Mouse (Mus musculus) frontal cortex, postnatal 14 days (tissue): ENCODE measurements around the gene Acod1.
A peak's percentile ranks its signal among the peaks of the same experiment; 100 is the strongest.

Experiments used
- DNase-seq, 2 experiments: peaks; one replicate each; pipeline ENCODE4 v3.0.0; 2022; ENCODE audit warnings: low spot score in 2 of 2

Acod1 gene

DNA sequence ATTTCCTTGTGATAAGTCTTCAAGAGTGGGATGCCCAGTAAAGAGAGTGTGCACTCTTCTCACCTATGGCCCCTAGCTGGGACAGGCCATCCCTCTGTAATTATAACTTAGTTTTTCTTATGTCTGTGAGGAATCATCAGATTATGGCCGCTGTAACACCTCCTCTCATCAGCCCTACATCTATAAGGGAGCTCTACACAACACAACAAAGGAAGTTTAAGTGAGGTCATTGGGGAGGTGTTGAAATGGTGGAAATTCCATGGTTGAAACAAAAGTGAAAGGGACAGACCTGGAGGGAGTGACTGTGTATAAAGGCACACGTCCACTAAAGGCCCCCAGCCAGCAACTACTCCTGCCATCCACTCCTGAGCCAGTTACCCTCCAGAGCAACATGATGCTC lies at the start of gene Acod1:
TSS of gene Acod1 (plus strand) at position 301 of the 400 bp plus-strand sequence.
- no peak for DNase-seq

DNA sequence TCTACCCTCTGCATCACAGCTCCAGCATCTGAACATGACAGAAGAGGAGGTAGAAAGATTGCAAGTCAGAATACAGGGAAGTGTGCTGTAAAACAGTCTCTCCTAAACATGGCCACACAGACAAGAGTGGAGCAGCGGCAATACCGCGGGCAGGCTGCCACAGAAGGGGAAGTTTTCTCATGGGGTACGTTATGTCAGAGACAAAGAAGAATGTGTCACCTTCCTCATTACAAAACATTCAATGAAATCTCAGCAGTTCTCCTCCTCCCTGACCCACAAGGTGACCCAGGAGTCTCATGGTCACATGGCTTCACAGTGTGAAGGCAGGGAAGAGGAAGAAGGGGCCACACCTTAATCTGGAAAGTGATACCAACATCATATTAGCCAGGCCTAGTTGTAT lies 39.0 kb upstream of the Acod1 start:
- DNase-seq = no peak

DNA sequence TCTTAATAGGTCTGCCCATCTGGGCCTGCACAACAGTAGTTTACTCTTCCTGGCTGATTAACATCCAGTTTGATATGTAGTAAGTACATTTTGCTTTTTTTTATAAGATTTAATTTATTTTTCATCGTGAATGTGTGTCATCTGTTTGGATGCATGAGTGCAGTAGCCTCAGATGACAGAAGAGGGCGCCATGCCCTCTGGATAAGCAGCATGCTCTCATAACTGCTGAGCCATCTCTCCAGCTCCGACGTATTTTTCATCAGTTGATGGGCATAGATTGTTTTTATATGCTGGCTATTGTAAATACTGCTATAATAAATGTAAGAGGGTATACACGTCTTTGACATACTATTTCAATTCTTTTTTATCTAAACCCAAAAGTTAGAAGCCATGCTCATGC lies 35.0 kb upstream of the Acod1 start:
- no peak for DNase-seq

DNA sequence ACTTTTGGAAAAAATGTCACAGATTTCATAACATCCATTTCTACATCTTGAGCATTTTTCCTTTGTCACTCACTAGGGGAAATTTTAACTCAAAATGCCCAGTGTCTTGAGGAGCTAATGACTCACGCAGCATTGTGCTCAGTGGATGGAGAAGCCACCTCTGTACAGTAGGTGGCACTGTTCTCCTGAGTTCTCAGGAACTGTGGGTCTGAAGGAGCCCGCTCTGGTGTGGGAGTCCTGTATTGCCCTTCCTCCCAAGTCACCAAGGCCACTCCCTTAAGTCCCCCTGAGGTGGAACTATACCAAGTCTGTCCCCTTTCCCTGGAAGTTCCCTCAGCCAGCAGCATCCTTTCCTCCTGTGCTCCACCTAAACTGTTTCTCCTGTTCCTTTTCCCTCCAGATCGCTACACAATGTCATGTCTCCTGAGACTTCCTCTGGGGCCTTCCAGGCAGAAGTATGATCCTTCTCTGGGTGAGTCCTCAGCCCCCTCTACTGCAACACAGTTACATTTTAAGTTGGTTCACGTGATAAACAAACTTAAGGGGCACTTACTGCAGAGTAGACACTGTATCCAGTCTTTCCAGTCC lies 34.1 kb upstream of the Acod1 start:
- peak; percentile 14 to 62 for DNase-seq

DNA sequence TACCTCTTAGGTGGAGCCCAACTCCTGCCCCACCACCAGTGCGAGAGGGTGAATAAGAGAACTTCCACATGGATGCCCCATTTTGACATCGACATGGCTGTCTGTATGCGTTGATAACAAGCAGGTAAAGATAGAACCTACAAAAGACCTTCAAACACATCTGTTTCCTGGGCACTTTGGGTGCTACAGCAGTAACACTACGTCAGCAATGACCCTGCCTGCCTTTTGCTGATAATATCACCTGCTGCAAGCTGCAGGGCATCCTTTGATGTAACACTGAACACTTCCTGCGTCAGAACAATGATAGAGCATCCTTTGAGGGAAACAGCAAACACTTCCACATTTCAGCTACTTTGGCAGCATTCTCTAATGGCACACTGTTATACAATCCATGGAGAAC lies 29.8 kb upstream of the Acod1 start:
- DNase-seq = no peak

DNA sequence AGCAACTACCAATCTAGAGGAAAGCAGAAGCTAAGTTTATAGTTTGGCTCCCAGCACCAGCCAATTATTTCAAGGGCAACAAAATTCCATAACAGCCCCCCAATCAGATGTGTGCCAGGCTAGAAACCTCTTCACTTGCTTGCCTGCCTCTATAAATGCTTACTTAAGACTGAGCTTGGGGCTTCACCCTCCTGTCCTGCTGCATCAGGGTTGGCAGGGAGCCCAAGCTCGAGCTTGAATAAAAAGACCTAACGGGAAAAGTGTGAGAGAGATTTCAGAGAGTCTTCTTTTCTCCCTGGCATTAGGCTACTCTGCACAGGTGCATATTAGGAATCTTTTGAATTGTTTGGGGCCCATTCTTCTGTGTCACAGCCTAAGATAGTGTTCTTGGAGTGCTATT lies 26.7 kb upstream of the Acod1 start:
- no peak for DNase-seq

DNA sequence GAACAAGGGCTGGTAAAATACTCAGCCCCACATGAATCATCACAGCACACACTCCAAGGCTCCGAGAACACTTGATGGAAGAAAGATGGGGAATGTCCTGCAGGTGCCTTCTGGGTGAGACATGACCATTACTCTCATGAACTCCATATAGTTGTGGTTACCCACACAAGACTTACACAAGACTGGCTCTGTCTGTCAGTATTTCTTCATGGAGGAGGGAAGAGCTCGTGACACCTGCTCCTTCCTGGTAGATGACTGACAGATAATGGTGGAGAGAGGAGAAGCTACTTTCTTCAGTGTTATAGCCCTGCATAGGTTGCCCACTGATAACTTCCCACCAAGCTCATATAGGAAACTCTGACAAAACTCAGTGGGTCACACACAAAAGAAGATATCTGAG lies 17.6 kb upstream of the Acod1 start:
- no peak for DNase-seq

DNA sequence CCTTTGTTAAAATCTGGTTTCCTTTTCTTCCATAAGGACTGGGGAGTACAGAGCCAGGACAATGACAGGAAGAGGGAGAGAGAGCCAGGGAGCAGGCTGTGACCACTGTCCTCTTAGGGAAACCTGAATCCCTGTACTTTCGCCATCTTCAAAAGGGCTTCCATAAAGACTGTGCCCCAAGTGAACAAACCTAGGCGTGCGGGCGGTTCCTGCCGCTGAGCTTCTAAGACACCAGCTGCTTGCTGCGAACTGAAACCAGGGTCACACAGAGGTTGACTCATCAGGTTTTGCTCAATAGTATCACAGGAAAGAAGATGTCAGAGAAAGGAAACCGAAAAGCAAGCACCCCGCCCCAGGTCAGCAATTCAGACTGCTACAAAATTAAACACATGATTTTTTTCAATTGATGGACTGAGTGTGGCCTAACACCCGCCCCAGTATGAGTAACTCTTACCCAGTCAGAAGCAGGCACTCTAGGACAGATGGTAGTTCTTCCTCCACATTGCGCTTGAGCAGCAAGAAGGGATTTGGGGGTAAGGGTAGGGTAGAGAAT lies 13.4 kb upstream of the Acod1 start:
- no peak for DNase-seq

DNA sequence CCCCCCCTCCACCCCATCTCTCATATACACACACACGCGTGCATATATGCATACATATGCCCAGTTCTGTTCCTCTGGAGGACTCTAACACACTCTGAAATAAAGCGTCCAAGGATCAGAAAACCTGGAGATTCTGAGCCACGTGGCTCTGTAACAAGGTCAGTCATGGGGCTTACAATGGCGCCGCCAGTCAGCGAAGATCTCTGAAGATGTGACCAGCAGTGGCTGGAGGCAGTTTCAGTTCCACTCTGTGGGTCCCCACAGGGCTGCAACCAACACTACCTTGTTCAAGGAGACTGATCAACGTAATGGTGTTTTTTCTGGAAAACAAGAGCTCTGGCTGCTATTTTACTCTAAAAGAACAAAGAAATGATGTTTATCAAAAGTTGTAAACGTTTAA lies 12.7 kb upstream of the Acod1 start:
- DNase-seq = no peak

DNA sequence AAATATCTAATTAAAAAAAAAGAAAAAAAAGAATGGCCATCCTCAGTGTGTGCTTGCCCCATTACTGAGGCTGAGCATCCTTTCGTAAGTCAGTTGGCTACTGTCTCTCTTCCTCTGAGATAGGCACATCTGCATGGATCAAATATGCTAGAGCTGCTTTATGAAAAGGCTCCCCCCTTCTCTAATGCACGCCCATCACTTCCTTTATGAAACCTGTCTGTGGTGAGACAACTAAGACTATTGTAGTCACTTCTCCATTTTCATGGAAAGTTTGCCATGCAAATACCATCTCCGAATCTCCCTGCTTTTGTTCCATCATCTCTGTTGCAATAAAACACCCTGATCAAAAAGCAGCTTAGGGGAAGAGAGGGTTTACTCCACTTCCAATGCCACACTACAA lies 9.8 kb upstream of the Acod1 start:
- DNase-seq = no peak

DNA sequence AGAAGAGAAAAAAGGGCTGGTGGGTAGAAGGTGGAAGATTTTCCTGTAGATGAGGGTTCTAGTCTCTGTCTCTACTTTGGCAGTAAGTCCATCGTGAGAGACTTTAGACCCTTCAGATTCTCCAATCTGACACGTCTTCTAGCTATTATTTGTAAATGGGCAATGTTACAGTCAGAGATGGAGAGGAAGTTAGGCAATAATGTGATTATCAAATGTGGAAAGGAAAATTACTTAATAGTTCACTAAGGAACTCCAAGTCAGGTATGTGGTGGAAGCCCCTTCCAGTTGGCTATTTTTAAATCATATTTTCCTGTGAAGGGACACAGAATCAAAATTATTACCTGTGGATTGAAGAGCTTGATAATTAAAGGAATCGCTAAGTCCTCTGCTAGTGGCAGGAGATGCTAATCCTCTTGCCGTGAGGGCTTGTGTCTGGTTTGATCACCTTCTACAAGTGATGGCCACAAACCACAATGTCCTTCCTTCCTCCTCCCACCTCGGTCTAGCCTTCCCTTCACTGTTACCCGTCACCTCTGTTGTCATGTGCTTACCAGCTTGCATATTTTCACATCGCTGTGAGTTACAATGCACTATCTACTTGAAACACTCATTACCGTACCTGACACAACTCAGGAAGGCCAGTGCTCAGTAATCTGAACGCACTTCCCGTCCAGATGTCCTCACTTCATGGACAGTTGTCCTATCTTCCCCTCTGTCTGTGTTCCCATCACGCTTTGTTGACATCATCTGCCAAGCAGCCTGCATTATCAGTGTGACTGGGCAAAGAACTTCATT lies 1.7 kb downstream of the Acod1 start:
- DNase-seq = no peak

DNA sequence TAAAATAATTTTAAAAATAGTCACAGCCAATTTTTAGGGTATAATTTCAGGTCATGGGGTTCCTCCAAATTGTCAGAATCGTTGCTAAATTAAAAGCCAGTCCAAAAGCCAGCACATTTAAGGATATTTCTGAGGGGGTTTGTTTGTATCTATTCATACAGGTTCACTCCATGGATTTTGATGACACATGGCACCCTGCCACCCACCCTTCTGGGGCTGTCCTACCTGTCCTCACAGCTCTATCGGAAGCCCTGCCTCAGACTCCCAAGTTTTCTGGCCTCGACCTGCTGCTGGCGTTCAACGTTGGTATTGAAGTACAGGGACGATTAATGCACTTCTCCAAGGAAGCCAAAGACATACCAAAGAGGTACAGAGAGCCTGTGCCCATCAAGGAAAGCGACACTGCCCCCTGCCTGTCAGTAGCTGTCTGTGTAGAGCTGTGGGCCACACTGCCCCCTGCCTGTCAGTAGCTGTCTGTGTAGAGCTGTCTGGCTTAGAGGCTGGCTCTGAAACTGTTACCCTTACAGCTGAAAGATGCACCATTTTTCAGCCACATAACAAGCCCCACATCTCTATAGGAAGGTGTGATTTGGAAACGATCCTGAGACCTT lies 4.5 kb downstream of the Acod1 start:
- peak; percentile 34 to 65 for DNase-seq

DNA sequence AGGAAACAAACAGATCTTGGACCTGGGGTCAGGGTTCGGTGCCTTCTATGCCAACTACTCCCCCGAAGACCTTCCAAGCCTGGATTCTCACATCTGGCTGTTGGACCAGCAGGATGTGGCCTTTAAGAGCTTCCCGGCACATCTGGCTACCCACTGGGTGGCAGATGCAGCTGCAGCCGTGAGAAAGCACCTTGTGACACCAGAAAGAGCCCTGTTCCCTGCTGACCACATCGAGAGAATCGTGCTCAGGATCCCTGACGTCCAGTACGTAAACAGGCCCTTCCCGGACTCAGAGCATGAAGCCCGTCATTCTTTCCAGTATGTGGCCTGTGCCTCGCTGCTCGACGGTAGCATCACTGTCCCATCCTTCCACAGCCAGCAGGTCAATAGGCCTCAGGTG lies 8.0 kb downstream of the Acod1 start:
- DNase-seq = no peak

DNA sequence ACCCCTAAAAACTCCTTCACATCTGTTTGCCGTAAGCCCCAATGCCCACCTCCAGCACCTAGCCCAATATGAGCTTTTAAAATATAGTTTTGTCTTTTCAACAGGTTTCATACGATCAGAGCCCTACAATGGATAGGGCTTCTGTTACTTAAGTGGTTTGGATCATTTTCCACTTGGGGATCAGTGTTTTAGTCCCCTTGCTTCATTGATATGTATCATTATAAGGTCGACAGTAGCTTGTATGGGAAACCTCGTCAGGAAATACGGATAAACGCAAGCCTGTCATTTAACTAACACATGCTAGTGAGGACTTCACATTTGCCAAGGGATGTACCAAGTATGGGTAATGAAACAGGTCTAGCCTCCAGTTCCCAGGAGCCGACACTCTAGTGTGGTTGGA lies 9.8 kb downstream of the Acod1 start:
- DNase-seq = no peak

DNA sequence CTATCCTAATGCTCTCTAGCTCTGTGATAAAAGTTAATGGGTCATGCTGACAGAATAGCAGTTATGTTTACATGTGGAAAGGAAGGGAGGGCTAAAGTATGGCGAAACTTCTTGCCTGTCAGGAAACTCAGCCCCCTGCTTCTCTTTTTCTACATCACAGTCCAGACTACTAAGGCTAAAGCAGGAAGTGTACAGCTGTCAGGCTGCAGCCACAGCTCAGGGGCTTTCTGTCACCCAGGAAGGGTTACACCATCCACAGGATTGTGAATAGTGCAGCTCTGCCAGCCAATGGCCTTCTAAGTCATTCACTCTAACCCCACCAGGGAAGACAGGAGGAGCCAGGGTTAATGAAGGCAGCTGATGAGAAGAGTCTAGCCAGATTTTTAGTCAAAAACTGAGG lies 12.2 kb downstream of the Acod1 start:
- no peak for DNase-seq

DNA sequence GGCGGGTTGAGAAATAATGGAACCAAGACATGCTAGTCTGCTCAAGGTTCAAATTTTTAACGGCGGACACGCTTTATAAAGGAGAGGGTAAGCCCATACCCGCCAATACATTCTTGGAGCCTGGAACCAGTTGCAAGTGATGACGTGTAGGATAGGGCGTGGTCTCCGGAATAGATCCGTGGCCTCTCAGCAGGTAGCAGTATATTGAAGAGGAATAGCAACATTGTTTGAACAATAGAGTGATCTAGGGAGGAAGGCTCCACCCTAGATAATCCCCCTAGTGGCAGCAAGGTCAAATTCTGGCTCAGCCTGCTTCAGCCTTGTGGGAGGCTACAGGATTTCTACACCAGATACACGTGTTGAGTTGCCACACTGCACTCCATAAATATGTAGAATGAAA lies 12.7 kb downstream of the Acod1 start:
- DNase-seq = no peak

DNA sequence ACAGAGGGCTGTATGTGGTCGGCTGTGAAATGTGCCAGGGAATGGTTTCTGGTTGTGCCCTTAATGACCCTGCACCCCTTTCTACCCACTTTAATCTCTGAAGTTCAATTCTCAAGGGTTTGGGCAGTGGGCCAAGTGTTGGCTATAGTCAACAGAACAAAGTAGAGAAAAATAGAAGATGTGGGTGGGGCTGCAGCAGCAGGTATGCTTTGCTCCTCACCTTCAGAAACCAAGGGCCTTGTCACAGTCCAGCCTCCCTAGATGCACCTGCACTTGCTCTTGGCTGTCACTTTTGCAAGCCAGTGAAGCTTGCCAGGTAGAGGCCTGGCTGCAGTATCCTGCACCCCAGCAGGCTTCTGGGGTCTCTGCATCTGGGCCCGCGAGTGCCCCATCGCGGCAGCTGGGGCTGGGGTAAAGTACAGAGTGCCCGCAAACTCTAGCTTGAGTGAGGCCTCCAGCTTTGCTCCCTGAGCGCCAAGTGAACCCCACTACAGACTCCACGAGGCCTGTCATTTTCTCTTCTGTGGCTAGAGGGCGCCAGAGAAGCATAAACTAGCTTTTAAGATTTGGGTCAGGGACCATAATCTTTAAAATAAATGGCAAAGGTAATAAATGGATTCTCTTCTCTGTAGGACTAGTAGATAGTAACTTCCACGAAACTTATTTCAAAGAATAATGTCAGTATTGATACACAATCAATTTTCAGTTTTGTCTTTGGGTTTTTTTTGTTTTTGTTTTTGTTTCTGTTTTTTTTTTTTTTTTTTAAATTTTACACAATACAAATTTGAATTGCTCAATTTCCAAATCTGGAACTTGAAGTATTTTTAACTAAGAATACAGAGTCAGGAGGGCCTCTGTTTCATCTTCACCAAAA lies 18.8 kb downstream of the Acod1 start:
- DNase-seq = peak; percentile 36 to 76

DNA sequence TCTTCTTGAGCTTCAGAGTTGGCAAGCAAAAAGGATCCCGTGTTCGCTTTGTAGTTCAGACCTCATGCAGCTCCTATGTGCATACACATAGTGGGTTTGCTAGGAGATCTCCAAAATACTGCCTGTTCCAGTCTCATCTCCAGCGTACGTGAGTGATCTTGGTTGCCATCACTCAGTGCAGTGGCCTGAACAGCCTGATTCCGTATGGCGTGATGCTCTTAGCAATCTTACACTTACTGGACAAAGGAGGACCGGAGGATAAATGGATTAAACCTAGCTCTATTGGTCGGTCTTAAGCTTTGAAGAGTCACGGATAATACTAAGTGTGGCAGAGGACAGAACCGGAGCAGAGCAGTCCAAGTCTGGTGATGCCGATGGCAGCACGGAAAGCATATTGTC lies 22.7 kb downstream of the Acod1 start:
- DNase-seq = no peak

DNA sequence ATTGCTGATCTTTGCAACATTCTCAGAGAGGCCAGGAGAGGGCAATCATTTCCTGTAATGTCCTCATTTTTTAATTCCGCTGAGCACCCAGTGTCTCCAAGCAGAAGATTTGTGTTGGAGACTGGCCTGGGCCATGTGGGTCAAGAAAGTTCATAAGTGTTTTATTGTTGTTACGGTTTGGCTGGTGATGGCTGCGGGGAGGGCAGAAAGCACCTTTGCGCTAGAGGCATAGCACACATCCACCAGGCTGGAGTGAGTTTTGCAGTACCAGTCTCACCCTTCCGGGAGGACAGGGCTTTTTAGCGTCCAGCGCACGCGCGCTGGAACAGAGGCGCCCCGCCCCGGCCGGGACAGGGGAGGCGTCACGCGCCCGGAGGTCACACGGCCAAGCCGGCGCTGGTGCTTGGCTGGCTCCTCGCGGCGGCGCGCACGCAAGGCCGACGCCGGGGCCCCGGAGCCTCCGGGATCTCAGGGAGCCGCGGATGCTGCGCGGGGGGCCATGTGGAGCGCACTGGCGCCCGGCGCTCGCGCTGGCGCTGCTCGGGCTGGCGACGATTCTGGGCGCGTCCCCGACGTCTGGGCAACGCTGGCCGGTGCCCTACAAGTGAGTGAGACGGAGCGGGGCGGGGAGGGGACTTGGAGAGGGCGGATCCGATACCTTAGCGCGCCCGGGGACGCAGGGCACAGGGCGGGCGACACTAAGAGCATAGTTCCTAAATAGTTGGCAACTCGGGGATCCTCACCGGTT lies 23.3 kb downstream of the Acod1 start, which contains the start of gene Cln5:
TSS of gene Cln5 (plus strand) at position 353 of the 748 bp plus-strand sequence.
- DNase-seq = peak; percentile 77 to 83

DNA sequence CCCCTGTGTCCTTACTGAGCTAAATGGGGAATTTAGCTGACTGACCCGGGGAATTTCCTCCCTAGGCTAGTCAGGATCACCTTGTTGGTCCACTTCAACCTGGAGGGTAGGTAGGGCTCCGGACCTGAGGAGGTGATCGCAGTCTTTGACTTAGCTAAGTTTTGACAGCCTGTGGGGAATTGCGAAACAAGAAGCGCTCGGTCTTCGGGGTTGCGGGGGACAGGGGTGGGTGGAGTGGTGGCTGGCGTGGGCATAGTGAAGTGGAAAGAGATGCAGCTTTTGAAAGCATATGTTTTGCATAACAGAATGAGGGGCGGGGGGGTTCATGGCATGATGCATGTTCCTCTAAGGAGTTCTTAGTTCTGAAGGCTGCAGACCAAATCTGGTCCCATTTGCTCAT lies 24.0 kb downstream of the Acod1 start:
- DNase-seq = no peak

DNA sequence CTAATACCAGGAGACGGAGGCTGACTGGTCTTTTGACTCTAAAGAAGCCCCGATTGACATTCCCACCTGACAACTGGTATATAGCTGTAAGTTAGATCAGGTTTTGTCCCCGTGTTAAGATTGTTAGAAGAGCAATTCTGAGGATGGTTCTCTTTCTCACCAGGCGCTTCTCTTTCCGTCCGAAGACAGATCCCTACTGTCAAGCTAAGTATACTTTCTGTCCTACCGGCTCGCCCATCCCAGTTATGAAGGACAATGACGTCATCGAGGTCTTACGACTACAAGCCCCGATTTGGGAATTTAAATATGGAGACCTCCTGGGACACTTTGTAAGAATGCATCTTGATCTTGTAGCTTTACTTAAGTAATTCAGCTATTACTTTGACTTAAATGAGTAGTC lies 24.7 kb downstream of the Acod1 start:
- DNase-seq = no peak
